Mouse (Mus musculus) C2C12 (cell line): ENCODE data around the gene Zfp446.

Experiments
- CTCF ChIP-seq: IDR thresholded peaks from one replicate; pipeline ENCODE4 v1.5.1; 2011; ENCODE audit not compliant: control insufficient read depth, insufficient read depth, insufficient read length
- MAX ChIP-seq: IDR thresholded peaks from one replicate; pipeline ENCODE4 v1.6.1; 2011; ENCODE audit warnings: mild to moderate bottlenecking, control low read depth
- MYOD1 ChIP-seq: IDR thresholded peaks from one replicate; pipeline ENCODE4 v1.6.1; 2011; ENCODE audit warnings: low read depth; ENCODE audit not compliant: control insufficient read depth, insufficient read length

GRCm38 (mm10) chr7:13033451-13034147 lies 56.0 kb downstream of the Zfp446 start:
- TF ChIP-seq CTCF (no peak), MYOD1 (no peak), MAX (no peak)
